Mouse (Mus musculus): ENCODE results near the gene Psmc4.

The Psmc4 gene

GRCm38 (mm10) chr7:28049476-28050409 is at the start of gene Psmc4:
Psmc4 (minus strand) TSS chr7:28050101.
- peak; percentile 99 for DNase-seq (ENCODE audit: low read depth, low spot score)

- no peak for DNase-seq (ENCODE audit: low read depth, low spot score)
Measured at GRCm38 (mm10) chr7:28099101-28099500, 49.2 kb upstream of the Psmc4 start.

- DNase-seq (ENCODE audit: low read depth, low spot score) = no peak
Measured at GRCm38 (mm10) chr7:28093541-28093940, 43.6 kb upstream of the Psmc4 start.

- DNase-seq (ENCODE audit: low read depth, low spot score) = no peak
Measured at GRCm38 (mm10) chr7:28086236-28086635, 36.3 kb upstream of the Psmc4 start.

GRCm38 (mm10) chr7:28084215-28084614 is 34.3 kb upstream of the Psmc4 start:
- no peak for DNase-seq (ENCODE audit: low read depth, low spot score)

- DNase-seq (ENCODE audit: low read depth, low spot score) = no peak
Measured at GRCm38 (mm10) chr7:28070531-28071298, 20.8 kb upstream of the Psmc4 start, which contains the start of gene Fcgbp. Fcgbp (plus strand) TSS chr7:28071236.

GRCm38 (mm10) chr7:28069546-28070172 is 19.8 kb upstream of the Psmc4 start:
- no peak for DNase-seq (ENCODE audit: low read depth, low spot score)

GRCm38 (mm10) chr7:28068661-28069060 is 18.8 kb upstream of the Psmc4 start:
- no peak for DNase-seq (ENCODE audit: low read depth, low spot score)

GRCm38 (mm10) chr7:28059972-28060371 is 10.1 kb upstream of the Psmc4 start:
- DNase-seq (ENCODE audit: low read depth, low spot score) = no peak

- DNase-seq (ENCODE audit: low read depth, low spot score) = no peak
Measured at GRCm38 (mm10) chr7:28053046-28053930, 3.4 kb upstream of the Psmc4 start.

- DNase-seq (ENCODE audit: low read depth, low spot score) = no peak
Measured at GRCm38 (mm10) chr7:28050584-28050983, 683 bp upstream of the Psmc4 start.

GRCm38 (mm10) chr7:28044524-28044923 is 5.4 kb downstream of the Psmc4 start:
- no peak for DNase-seq (ENCODE audit: low read depth, low spot score)

- DNase-seq (ENCODE audit: low read depth, low spot score) = peak; percentile 1
Measured at GRCm38 (mm10) chr7:28014445-28014810, 35.5 kb downstream of the Psmc4 start.

- peak; percentile 69 for DNase-seq (ENCODE audit: low read depth, low spot score)
Measured at GRCm38 (mm10) chr7:28013549-28014444, 36.1 kb downstream of the Psmc4 start, which contains the start of gene Zfp850. Zfp850 (minus strand) TSS chr7:28014115.

GRCm38 (mm10) chr7:28010271-28010670 is 39.6 kb downstream of the Psmc4 start:
- no peak for DNase-seq (ENCODE audit: low read depth, low spot score)
